15 mouse cellular contexts compared by ENCODE assay signal in the genomic region with DNA sequence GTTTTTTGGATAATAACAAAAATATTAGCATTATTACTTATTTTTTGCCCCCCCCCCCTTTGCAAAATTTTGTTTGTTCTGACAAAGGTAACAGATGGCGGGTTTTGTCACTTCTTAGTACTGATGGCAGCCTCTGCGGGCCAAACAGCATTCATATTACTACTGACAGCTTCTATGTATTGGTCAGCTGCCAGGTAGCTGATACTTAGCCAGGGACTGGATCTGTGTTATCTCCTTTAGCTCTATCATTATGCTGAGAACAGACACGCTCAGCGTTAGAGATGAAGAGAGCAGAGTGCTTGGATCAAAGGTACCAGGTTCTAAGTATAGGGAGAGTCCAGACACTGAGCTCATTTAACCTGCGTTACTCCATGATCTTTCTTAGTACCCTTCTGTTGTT. TPM values are rescaled to one million over a fixed set of nuclear protein-coding genes. Genes with fewer than 3 reads are reported as not detected.
DNase-seq lines count a peak whose midpoint lies in the region; ATAC-seq and TF ChIP-seq lines count a peak whose summit lies in the region.
"Had no signal": no experiment of that assay in that cellular context is flagged by ENCODE, and none has a peak within 500 bp of the region (broad histone marks: within the 10 kb centered on the region; RNA-seq: fewer than 3 reads in every experiment).

No protein-coding gene starts in this region.

- H3K4me2 ChIP-seq in hindbrain, embryonic 15.5 days, result no peak overlapping the region
- no peak overlapping the region for H3K4me2 ChIP-seq in hindbrain, embryonic 11.5 days (replicated peaks; ENCODE audit: low read depth, low read length)
- no peak overlapping the region for H3K4me2 ChIP-seq in midbrain, postnatal 0 days (ENCODE audit: low read depth, low read length, poor library complexity, severe bottlenecking)
- H3K4me2 ChIP-seq in midbrain, embryonic 15.5 days, result no peak overlapping the region

- H3K27ac ChIP-seq in hindbrain, embryonic 15.5 days (replicated peaks), result no peak overlapping the region
- H3K27ac ChIP-seq in hindbrain, embryonic 11.5 days (ENCODE audit: low read depth, low read length), result no peak overlapping the region
- no peak overlapping the region for H3K27ac ChIP-seq in midbrain, postnatal 0 days (ENCODE audit: low read depth, low read length)
- H3K27ac ChIP-seq in midbrain, embryonic 15.5 days, result no peak overlapping the region
- H3K27ac ChIP-seq: heart, embryonic 10.5 days had no signal

- H3K36me3 ChIP-seq in hindbrain, embryonic 15.5 days, result no peaks in the 10 kb centered on the region
- H3K36me3 ChIP-seq in hindbrain, embryonic 11.5 days (ENCODE audit: control insufficient read depth, insufficient read depth, low read length), result no peaks in the 10 kb centered on the region
- no peaks in the 10 kb centered on the region for H3K36me3 ChIP-seq in midbrain, postnatal 0 days (ENCODE audit: insufficient read depth, low read length)
- H3K36me3 ChIP-seq in midbrain, embryonic 15.5 days (replicated peaks), result no peaks in the 10 kb centered on the region
- H3K36me3 ChIP-seq: heart, embryonic 10.5 days had no signal

- no peak for DNase-seq in hindbrain, embryonic 11.5 days (ENCODE audit: low spot score)
- peak; percentile 69 for DNase-seq in midbrain, postnatal 0 days (ENCODE audit: low spot score)
- peak; percentile 90 to 91 for DNase-seq in cerebellum, postnatal 10 days
- no peak for DNase-seq in ovary, adult 18-20 months (ENCODE audit: low spot score)
- no peak for DNase-seq in kidney, adult 11 months
- DNase-seq: gastrocnemius, postnatal 10 days; heart, postnatal 14 days; kidney, postnatal 10 days; lung, adult 18-20 months; thymus, adult 2 months had no signal

- H3K27me3 ChIP-seq in hindbrain, embryonic 15.5 days, result no peaks in the 10 kb centered on the region
- no peaks in the 10 kb centered on the region for H3K27me3 ChIP-seq in hindbrain, embryonic 11.5 days (ENCODE audit: control insufficient read depth, insufficient read depth, low read length)
- H3K27me3 ChIP-seq in midbrain, postnatal 0 days (ENCODE audit: insufficient read depth, low read length), result no peaks in the 10 kb centered on the region
- no peaks in the 10 kb centered on the region for H3K27me3 ChIP-seq in midbrain, embryonic 15.5 days (replicated peaks)

- WGBS in hindbrain, embryonic 15.5 days, result 82% methylated on average over 5 of the region's 5 CpGs
- 92% methylated on average over 5 of the region's 5 CpGs for WGBS in hindbrain, embryonic 11.5 days
- 86% methylated on average over 5 of the region's 5 CpGs for WGBS in midbrain, postnatal 0 days
- WGBS in midbrain, embryonic 15.5 days, result 81% methylated on average over 5 of the region's 5 CpGs

- 0 out of 2 replicates have a peak, but pooled peaks have one; percentile 34 for ATAC-seq in hindbrain, embryonic 15.5 days (ENCODE audit: low FRiP score, low read depth)
- ATAC-seq in hindbrain, embryonic 11.5 days (ENCODE audit: low FRiP score), result no peak
- ATAC-seq in midbrain, postnatal 0 days (ENCODE audit: low FRiP score), result no peak
- ATAC-seq in midbrain, embryonic 15.5 days (replicated peaks), result no peak
- ATAC-seq in megakaryocyte-erythroid progenitor cell, adult 5-6 weeks (replicated peaks; ENCODE audit: low FRiP score, low TSS enrichment, poor library complexity, severe bottlenecking), result peak; percentile 55
- ATAC-seq: inflammation-experienced regulatory T-cells, adult 6 months had no signal

- no peak for TF ChIP-seq CTCF in midbrain, postnatal 0 days (IDR thresholded peaks at IDR 0.05)

- no peaks in the 10 kb centered on the region for H3K9me3 ChIP-seq in hindbrain, embryonic 15.5 days
- H3K9me3 ChIP-seq in hindbrain, embryonic 11.5 days (ENCODE audit: control insufficient read depth, low read length), result no peaks in the 10 kb centered on the region
- no peaks in the 10 kb centered on the region for H3K9me3 ChIP-seq in midbrain, postnatal 0 days (ENCODE audit: low read length)
- no peaks in the 10 kb centered on the region for H3K9me3 ChIP-seq in midbrain, embryonic 15.5 days
- H3K9me3 ChIP-seq: heart, embryonic 10.5 days had no signal

- H3K4me1 ChIP-seq in hindbrain, embryonic 15.5 days (replicated peaks), result no peaks in the 10 kb centered on the region
- no peaks in the 10 kb centered on the region for H3K4me1 ChIP-seq in hindbrain, embryonic 11.5 days (replicated peaks; ENCODE audit: control insufficient read depth, insufficient read depth, low read length)
- H3K4me1 ChIP-seq in midbrain, postnatal 0 days (ENCODE audit: insufficient read depth, low read length), result no peaks in the 10 kb centered on the region
- peaks cover 5% of the 10 kb centered on the region; the same call in 1 of the 2 replicates for H3K4me1 ChIP-seq in midbrain, embryonic 15.5 days

- no peak overlapping the region for H3K4me3 ChIP-seq in hindbrain, embryonic 15.5 days
- no peak overlapping the region for H3K4me3 ChIP-seq in hindbrain, embryonic 11.5 days (ENCODE audit: low read depth, low read length)
- no peak overlapping the region for H3K4me3 ChIP-seq in midbrain, postnatal 0 days (ENCODE audit: low read depth, low read length)
- no peak overlapping the region for H3K4me3 ChIP-seq in midbrain, embryonic 15.5 days
- H3K4me3 ChIP-seq: heart, embryonic 10.5 days had no signal

- H3K9ac ChIP-seq in hindbrain, embryonic 15.5 days, result no peak overlapping the region
- no peak overlapping the region for H3K9ac ChIP-seq in hindbrain, embryonic 11.5 days (ENCODE audit: low read depth, low read length)
- H3K9ac ChIP-seq in midbrain, postnatal 0 days (replicated peaks; ENCODE audit: low read length, poor library complexity, severe bottlenecking), result no peak overlapping the region
- H3K9ac ChIP-seq in midbrain, embryonic 15.5 days, result no peak overlapping the region

RNA-seq across cellular contexts. Expression of gene Slc44a1, which starts 48.6 kb away (rescaled TPM):
- 11.2 TPM in 2 replicates for polyA plus RNA-seq in hindbrain, embryonic 15.5 days (2015; fragmentation: Nextera tagmentation; extraction: Ambion mirVana)
- polyA plus RNA-seq in hindbrain, embryonic 11.5 days (2014; fragmentation: Nextera tagmentation; extraction: Ambion mirVana), result 14.4 and 18.1 TPM in 2 replicates
- 23.2 and 24.2 TPM in 2 replicates for total RNA-seq in midbrain, postnatal 0 days (2014; rRNA removed)
- 8.3 and 8.6 TPM in 2 replicates for polyA plus RNA-seq in midbrain, postnatal 0 days (2015; fragmentation: Nextera tagmentation; extraction: Ambion mirVana)
- 9.6 and 10.6 TPM in 2 replicates for polyA plus RNA-seq in midbrain, embryonic 15.5 days (2015; fragmentation: Nextera tagmentation; extraction: Ambion mirVana)
- total RNA-seq in megakaryocyte-erythroid progenitor cell, adult 5-6 weeks (2014; fragmentation: Nextera tagmentation), result 21.7 and 24.2 TPM in 2 replicates
- 18.0 and 21.5 TPM in 2 replicates for total RNA-seq in megakaryocyte-erythroid progenitor cell, adult 5-6 weeks (2017)

Comparison
In these comparisons a context has a peak if more than half of its experiments do, and no peak if none do; other contexts are left out.
1. ATAC-seq: peak in hindbrain, embryonic 15.5 days (single experiment) and megakaryocyte-erythroid progenitor cell, adult 5-6 weeks (single experiment); none in hindbrain, embryonic 11.5 days (single experiment), midbrain, postnatal 0 days (single experiment) and midbrain, embryonic 15.5 days (single experiment).
2. DNase-seq: peak in midbrain, postnatal 0 days (single experiment) and cerebellum, postnatal 10 days (2 of 2); none in hindbrain, embryonic 11.5 days (single experiment), ovary, adult 18-20 months (single experiment) and kidney, adult 11 months (single experiment).